Mouse (Mus musculus) T-helper 2 cell (primary cell): ENCODE measurements around the gene Myo3b.
"Not testable (repeated sequence)": the region's sequence is repeated elsewhere in the genome, so short reads cannot be mapped to it uniquely, and the experiment has no call there.

Experiments used
- in situ Hi-C: fragments of 300-600 bp; cut with MboI, MseI; formaldehyde crosslinking; loops from one replicate; pipeline ENCODE4 v1.15.1; 2025; ENCODE audit warnings: high pct_unique_total_duplicates

The Myo3b gene

GRCm38 (mm10) chr2:70038752-70039151 is at the start of gene Myo3b:
Myo3b (plus strand) TSS chr2:70039126.
- in situ Hi-C loops = no loop called here

GRCm38 (mm10) chr2:69989224-69989623 is 49.7 kb upstream of the Myo3b start:
- in situ Hi-C loops = no loop called here

- in situ Hi-C loops = no loop called here
These were observed 48.3 kb upstream of the Myo3b start for GRCm38 (mm10) chr2:69990647-69991046.

GRCm38 (mm10) chr2:69994082-69994736 is 44.7 kb upstream of the Myo3b start:
- in situ Hi-C loops = not testable (repeated sequence)

- in situ Hi-C loops = no loop called here
These were observed 44.1 kb upstream of the Myo3b start for GRCm38 (mm10) chr2:69994779-69995178.

GRCm38 (mm10) chr2:69999097-69999770 is 39.7 kb upstream of the Myo3b start:
- in situ Hi-C loops = no loop called here

- in situ Hi-C loops = no loop called here
These were observed 38.6 kb upstream of the Myo3b start for GRCm38 (mm10) chr2:70000316-70000715.

- in situ Hi-C loops = no loop called here
These were observed 32.4 kb upstream of the Myo3b start for GRCm38 (mm10) chr2:70006492-70006891.

GRCm38 (mm10) chr2:70012941-70013340 is 26.0 kb upstream of the Myo3b start:
- in situ Hi-C loops = no loop called here

- in situ Hi-C loops = no loop called here
These were observed 20.7 kb upstream of the Myo3b start for GRCm38 (mm10) chr2:70018236-70018635.

GRCm38 (mm10) chr2:70024454-70024853 is 14.5 kb upstream of the Myo3b start:
- in situ Hi-C loops = no loop called here

- in situ Hi-C loops = no loop called here
These were observed 13.2 kb upstream of the Myo3b start for GRCm38 (mm10) chr2:70025711-70026110.

- in situ Hi-C loops = no loop called here
These were observed 7.5 kb upstream of the Myo3b start for GRCm38 (mm10) chr2:70031472-70031871.

- in situ Hi-C loops = no loop called here
These were observed 4.0 kb upstream of the Myo3b start for GRCm38 (mm10) chr2:70034895-70035294.

- in situ Hi-C loops = no loop called here
These were observed 3.6 kb upstream of the Myo3b start for GRCm38 (mm10) chr2:70035358-70035757.

GRCm38 (mm10) chr2:70037221-70037620 is 1.7 kb upstream of the Myo3b start:
- in situ Hi-C loops = no loop called here

GRCm38 (mm10) chr2:70044466-70044865 is 5.5 kb downstream of the Myo3b start:
- in situ Hi-C loops = no loop called here

- in situ Hi-C loops = no loop called here
These were observed 8.9 kb downstream of the Myo3b start for GRCm38 (mm10) chr2:70047868-70048267.

- in situ Hi-C loops = no loop called here
These were observed 14.9 kb downstream of the Myo3b start for GRCm38 (mm10) chr2:70053803-70054202.

- in situ Hi-C loops = no loop called here
These were observed 19.3 kb downstream of the Myo3b start for GRCm38 (mm10) chr2:70058201-70058600.

- in situ Hi-C loops = no loop called here
These were observed 21.7 kb downstream of the Myo3b start for GRCm38 (mm10) chr2:70060359-70061345.

GRCm38 (mm10) chr2:70065116-70065515 is 26.2 kb downstream of the Myo3b start:
- in situ Hi-C loops = no loop called here
